Mouse (Mus musculus) T-cell, adult 66 days (primary cell): ENCODE measurements around the gene Rps13. TPM values are rescaled to one million over a fixed set of nuclear protein-coding genes. Genes with fewer than 3 reads are reported as not detected.

Experiments used
- total RNA-seq, 2 experiments: library from RNA; stranded (reverse); gene quantifications; 3 replicates in 1 of 2; 4 replicates in 1 of 2; pipeline ENCODE4 v1.2.4; 2023

Gene Rps13
- total RNA-seq, result 1,000 to 10,000 TPM; 1,540 TPM

GRCm38 (mm10) chr7:116333713-116334668, at the start of gene Rps13:
Rps13 (minus strand) TSS chr7:116334195.

GRCm38 (mm10) chr7:116307871-116308631, 25.9 kb downstream of the Rps13 start, which contains the start of gene Plekha7:
Plekha7 (minus strand) TSS chr7:116308376.

Other genes starting within 250 kb of the Rps13 start
- 1 to 10 TPM; 2.0 to 3.1 TPM for gene Gm4353, start 249.6 kb downstream of the Rps13 start, total RNA-seq
- 10 to 100 TPM; 10.4 to 18.8 TPM for gene Plekha7, start 25.8 kb downstream of the Rps13 start, total RNA-seq
- 10 to 100 TPM; 48.0 to 49.1 TPM for gene Pik3c2a, start 109.3 kb upstream of the Rps13 start, total RNA-seq
- 1 to 10 TPM; 5.9 to 7.9 TPM for gene Nucb2, start 170.2 kb upstream of the Rps13 start, total RNA-seq